Mouse (Mus musculus) ZHBTc4 (cell line): Measurements from ENCODE around the gene Ddx20.
"Not testable (repeated sequence)": the region's sequence is repeated elsewhere in the genome, so short reads cannot be mapped to it uniquely, and the experiment has no call there.

Experiments used
- DNase-seq: peaks from one replicate; pipeline ENCODE4 v3.0.0-alpha.2; 2011; ENCODE audit warnings: low read depth, low spot score

The Ddx20 gene

DNA sequence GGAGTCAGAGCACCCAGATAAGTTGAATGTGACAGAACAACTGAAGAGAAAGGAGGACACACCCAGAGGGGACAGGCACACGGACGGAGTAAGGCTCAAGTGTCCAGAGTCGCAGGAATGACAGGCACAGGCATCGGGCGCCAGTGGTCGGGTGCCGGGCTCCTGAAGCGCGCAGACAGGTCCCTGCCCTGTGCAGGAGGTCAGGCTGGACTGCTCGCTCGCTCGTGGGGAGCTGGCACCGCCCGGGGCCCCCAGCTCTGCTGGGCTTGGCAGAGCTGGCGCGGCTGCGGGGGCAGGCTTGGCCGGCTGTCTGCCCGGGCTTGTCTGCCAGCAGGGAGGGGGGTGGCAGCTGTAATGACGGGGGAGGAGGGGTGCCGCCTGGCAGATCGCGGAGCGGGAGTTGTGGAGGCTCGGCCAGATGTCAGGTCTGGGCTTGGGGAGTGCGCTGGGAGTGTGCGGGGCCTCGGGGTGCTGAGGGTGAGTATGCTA lies 17.7 kb upstream of the Ddx20 start:
- peak; percentile 38 for DNase-seq

- DNase-seq = peak; percentile 95
Measured at GRCm38 (mm10) chr3:105704031-105705008, 16.9 kb upstream of the Ddx20 start, which contains the start of gene Inka2. Gene Inka2 (plus strand): TSS chr3:105704599.

DNA sequence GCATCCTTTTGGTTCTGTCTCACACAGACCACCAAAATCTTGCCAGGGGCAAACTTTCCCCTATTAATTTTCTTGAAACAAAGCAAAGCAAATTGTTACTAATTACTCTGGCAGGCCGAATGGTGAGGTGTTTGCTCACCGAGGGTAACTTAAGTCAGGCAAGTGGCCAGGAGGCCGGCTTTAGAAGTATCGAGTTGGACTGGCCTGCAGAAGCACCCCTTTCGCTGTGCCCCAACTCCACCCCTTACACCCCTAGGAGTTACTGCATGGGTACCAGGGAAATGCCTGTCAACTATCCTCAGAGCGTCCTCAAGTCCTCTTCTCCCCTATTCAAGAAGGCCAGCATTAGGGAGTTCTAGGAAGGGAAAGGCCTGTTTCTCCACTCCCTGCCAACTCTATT lies 16.2 kb upstream of the Ddx20 start:
- DNase-seq = no peak

- no peak for DNase-seq
Measured at GRCm38 (mm10) chr3:105701399-105701798, 14.0 kb upstream of the Ddx20 start.

DNA sequence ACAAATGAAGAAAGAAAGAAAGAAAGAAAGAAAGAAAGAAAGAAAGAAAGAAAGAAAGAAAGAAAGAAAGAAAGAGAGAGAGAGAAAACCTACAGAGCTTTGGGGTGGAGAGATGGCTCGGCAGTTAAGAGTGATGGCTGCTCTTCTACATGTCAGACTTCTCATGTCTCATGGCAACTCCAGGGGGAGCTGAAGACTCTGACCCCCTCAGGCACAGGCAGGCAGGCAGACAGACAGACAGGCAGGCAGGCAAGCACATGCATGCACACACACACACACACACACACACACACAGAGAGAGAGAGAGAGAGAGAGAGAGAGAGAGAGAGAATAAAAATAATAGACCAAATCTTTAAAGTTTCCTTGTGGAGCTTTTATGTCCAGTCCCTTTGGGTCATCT lies 13.4 kb upstream of the Ddx20 start:
- DNase-seq = not testable (repeated sequence)

- DNase-seq = no peak
Measured at GRCm38 (mm10) chr3:105699241-105699933, 12.0 kb upstream of the Ddx20 start.

GRCm38 (mm10) chr3:105698311-105698710 lies 10.9 kb upstream of the Ddx20 start:
- no peak for DNase-seq

DNA sequence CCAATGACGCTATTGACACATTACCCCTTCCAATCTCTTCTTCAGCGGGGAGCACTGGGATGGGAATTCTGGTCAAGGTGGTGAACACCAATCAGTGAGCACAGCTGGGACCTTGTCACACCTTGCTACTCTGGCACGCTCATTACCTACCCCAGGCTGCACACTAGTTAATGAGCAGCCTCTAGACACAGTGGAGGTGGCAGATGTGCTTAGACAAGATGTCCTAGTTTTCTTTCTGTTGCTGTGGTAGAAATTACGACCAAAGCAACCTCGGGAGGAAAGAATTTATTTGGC lies 9.7 kb upstream of the Ddx20 start:
- DNase-seq = no peak

GRCm38 (mm10) chr3:105696387-105697147 lies 9.2 kb upstream of the Ddx20 start:
- DNase-seq = no peak

- no peak for DNase-seq
Measured at GRCm38 (mm10) chr3:105695476-105696386, 8.4 kb upstream of the Ddx20 start.

DNA sequence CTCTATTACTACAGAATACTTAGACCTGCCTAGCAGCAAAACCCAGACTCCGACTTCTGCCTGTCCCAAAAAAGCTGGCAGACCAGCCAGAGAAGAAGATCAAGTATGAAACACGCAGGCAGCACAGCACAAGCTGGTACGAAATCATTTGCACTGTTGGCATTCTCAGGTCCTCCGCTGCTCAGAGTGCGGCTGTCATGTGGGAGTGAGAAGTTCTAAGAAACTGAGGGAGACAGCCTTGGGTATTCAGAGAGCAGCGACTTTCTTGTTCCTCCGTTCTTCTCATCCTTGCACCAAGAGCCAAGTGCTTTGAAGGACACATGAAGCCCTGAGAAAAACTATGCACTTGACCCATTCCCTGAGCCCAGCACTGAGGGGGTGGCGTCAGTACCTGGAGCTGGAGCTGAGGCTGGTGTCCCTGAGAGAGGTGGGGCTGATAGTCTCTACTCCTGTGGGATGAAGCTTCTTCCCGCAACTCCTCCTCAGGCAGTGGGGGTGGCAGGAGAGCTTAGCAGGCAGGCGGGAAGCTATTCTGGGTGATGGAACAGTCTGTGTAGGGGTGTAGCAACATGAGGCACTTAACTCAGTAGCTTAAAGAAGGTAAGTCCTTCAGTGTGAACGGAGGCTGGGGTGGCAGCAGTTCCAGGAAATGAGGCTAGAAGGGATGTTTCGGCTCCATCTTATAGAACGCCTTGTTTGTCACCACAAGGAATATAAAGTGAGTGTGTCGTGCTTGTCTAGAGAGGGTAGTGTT lies 6.1 kb upstream of the Ddx20 start:
- DNase-seq = no peak

DNA sequence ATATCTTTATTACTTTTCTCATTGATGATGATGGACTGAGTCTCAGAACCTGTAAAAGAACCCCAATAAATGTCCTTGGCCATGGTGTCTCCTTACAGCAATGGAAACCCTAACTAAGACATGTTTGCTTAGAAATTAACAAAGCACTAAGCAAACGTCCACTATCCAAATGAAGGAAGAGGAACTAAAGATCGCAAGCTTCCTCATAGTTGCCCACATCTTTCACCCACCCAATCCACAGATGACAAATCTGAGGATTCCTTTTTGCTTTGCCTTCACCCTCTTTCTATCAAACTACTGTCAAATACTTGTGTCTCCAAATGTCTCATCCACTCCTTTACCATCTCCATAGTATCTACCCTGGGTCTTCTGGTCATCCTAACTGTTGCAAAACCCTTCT lies 1.2 kb upstream of the Ddx20 start:
- DNase-seq = no peak

GRCm38 (mm10) chr3:105686394-105687323 lies 715 bp downstream of the Ddx20 start:
- DNase-seq = peak; percentile 71

DNA sequence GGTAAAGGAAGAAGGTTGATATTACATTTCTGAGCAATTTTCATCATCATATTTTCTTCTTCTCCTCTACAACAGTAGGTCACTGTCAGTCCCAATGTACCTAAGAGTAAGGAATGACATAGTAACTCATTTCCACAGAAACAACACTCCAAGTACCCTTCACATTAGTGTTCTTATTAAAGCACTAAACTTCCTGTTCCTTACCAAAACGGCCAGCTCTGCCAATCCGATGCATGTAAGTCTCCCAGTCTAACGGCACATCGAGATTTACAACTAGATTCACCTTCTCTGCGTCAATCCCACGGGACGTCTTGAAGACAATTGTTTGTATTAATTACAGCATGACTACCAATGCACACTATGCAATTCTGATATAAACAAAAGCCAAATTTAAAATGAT lies 7.0 kb downstream of the Ddx20 start:
- DNase-seq = no peak

DNA sequence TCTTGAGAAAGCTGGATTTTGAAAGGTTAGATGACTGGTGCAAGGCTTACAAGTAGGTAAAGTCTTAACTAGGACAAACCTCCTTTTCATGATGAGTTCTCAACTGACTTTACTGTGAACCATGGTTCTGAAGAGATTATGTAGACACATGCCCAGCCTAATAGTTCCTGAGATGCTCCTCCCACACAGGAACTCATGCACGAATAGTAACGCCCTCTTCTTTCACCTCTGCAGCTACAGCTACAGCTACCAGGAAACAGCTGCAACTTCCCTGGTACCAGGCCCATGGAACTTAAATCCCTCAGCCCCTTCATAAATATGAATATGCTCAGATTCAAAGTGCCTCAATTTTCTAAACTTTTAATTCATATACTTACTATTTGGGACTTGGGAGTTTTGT lies 11.4 kb downstream of the Ddx20 start:
- DNase-seq = no peak

DNA sequence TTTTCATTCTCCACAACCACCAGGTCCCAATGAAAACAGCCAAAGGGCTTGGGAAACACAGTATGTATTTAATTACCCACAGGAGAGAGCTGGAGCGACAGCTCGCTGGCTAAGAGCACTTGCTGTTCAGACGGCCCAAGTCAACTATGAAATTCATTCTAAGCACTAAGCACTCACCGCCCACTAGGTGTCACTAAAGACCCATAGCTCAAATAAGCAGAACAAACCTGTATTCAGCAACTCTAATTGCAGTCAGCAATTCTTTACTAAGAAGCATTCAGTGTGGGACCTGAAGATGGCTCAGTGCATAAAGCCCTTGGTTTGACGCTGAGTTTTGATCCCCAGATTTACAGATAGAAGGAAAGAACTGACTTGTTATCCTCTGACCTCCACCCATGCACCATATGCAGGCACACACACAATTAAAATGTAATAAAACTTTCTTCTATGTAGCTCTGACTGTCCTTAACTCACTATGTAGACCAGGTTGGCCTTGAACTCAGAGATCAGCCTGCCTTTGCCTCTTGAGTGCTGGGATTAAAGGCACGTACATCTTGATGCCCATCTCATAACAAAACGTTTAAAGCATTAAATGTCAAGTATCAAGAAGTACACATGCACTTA lies 12.7 kb downstream of the Ddx20 start:
- peak; percentile 81 for DNase-seq

DNA sequence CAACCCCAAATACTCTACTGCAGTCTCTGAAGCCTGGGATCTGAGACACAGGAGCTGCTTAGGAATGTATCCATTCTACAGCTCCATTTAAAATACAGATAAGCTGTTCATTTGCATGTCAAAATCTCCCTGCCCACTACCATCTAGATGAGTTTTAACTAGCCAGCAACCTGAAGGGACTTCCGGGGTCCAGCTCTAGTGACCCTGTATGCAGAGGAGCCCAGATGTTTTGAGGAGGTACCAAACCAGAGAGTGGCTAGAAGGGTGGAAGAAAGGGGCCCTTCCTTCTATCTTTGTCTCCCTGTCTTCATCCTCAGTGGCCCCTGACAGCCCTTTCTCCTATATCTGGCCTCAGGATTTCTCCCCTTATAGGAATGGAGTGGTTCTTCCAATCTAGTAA lies 16.6 kb downstream of the Ddx20 start:
- DNase-seq = no peak

DNA sequence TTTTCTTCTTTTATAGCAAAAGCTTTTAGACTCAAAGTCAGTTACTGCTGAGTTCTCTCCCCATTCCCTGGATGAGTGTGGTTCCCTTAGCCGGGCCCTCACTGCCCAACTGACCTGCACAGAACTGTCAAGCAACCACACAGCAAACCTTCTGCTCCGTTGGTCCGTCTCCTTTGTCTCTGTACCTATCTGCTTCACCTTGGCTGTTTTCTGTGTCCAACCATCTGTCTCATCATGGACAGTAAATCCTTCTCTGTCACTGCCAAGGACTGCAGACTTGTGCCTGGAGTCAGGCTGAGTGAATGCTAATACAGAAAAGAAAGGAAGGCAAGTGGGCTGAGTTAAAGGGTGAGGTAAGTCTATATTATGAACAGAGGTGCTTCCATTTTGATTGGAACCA lies 17.6 kb downstream of the Ddx20 start:
- no peak for DNase-seq

DNA sequence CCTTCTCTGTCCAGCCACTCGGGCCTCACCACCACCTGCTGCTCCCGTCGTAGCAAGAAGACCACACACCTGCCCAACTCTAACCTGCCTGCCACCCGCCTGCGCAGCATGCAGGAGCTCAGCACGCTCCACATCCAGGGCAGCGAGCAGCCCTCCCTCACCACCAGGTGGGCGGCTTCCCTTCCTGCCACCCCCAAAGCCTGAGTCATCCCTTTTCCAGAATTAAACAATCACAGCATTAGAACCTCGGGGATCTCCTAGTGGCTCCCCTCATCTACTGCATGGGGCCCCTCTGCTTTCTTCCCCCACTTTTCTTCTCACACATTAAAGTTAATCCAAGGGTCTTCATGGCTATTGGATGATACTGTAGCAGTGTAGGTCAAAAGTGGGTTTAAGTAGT lies 19.2 kb downstream of the Ddx20 start:
- no peak for DNase-seq
